Mouse (Mus musculus): Measurements from ENCODE around the gene Kirrel3. TPM values are rescaled to one million over a fixed set of nuclear protein-coding genes. Genes with fewer than 3 reads are reported as not detected.

The Kirrel3 gene
- polyA plus RNA-seq, 1 experiment from 2014 or later = 2.2 TPM

- no peaks in the 10 kb centered on the region for H3K36me3 ChIP-seq
- no peak overlapping the region for H3K4me3 ChIP-seq (replicated peaks)
- no peak overlapping the region for H3K4me2 ChIP-seq (replicated peaks)
- H3K9me3 ChIP-seq = no peaks in the 10 kb centered on the region
- no peak overlapping the region for H3K9ac ChIP-seq
- no peak overlapping the region for H3K27ac ChIP-seq
- no peaks in the 10 kb centered on the region for H3K4me1 ChIP-seq (replicated peaks)
- WGBS = 57% methylated on average over 6 of the region's 6 CpGs
- no peaks in the 10 kb centered on the region for H3K27me3 ChIP-seq (replicated peaks)
- no peak for ATAC-seq
These were observed 177.7 kb downstream of the Kirrel3 start for GRCm38 (mm10) chr9:34663412-34663811.

DNA sequence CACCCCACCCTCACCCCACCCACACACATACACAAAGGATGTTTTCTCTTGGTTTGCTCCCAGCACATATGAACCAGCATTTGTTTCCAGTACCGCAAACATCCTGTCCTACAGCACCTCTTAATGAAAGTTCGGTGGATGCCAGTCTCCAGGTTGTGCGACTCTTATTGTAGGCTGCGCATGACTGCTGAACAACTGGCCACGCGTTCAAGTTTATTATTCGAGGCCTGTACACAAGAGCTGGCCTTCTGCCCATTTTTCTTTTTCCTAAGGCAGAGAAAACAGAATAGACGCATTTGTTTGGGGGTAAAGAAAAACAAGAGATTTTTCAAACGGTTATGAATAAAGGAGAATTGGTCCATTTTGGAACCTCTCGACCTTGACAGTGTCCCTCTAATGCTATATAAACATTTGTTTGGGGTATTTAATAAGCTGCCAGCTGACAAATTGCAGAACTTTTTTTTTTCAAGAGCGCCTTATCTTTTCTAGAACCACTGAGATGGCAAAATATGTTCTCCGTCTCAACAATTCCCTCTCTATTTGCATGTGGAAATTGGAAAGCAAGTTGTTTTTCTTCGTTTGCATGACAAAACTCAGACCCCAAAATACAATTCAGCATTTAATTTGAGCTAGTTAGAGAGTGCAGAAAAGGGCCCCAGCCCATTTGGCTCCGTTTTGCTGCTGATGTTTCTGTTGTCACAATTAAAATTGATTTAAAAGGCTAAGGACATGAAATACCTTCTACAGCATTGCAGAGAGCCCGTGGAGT, 179.9 kb downstream of the Kirrel3 start:
- Histone ChIP-seq H3K9ac (no peak overlapping the region), H3K4me1 (replicated peaks) (no peaks in the 10 kb centered on the region), H3K27me3 (replicated peaks) (no peaks in the 10 kb centered on the region), H3K4me2 (replicated peaks) (no peak overlapping the region), H3K9me3 (no peaks in the 10 kb centered on the region), H3K27ac (no peak overlapping the region), H3K36me3 (no peaks in the 10 kb centered on the region), H3K4me3 (replicated peaks) (no peak overlapping the region)
- 69% methylated on average over 15 of the region's 15 CpGs for WGBS
- ATAC-seq = no peak

- Histone ChIP-seq H3K27ac (no peak overlapping the region), H3K4me1 (replicated peaks) (no peaks in the 10 kb centered on the region), H3K36me3 (no peaks in the 10 kb centered on the region), H3K9ac (no peak overlapping the region), H3K9me3 (no peaks in the 10 kb centered on the region), H3K27me3 (replicated peaks) (no peaks in the 10 kb centered on the region), H3K4me3 (replicated peaks) (no peak overlapping the region), H3K4me2 (replicated peaks) (no peak overlapping the region)
- 65% methylated on average over 1 of the region's 1 CpGs for WGBS
- no peak for ATAC-seq
These were observed 181.5 kb downstream of the Kirrel3 start for GRCm38 (mm10) chr9:34667182-34667581.

DNA sequence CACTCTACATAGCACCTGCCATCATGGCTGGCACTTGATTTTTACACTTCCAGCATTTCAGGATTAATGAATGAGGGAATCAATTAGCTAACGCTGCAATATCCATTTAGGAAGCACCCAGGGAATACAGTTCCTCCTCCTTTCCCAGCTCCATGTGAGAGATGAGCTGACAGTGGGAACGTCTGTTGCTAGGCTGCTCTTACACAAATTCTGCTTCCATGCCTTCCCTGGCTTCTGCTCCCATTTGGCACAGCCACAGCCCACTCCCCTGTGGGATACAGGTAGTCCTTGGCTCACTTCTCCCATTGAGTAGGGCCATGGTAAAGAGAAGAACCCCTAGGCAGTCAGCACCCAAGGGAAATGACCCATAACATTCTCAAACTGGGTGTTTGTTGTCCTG, 185.2 kb downstream of the Kirrel3 start:
- Histone ChIP-seq H3K36me3 (no peaks in the 10 kb centered on the region), H3K4me2 (replicated peaks) (no peak overlapping the region), H3K27me3 (replicated peaks) (no peaks in the 10 kb centered on the region), H3K4me3 (replicated peaks) (no peak overlapping the region), H3K27ac (no peak overlapping the region), H3K4me1 (replicated peaks) (no peaks in the 10 kb centered on the region), H3K9me3 (no peaks in the 10 kb centered on the region), H3K9ac (no peak overlapping the region)
- WGBS = 69% methylated on average over 2 of the region's 2 CpGs
- ATAC-seq = no peak

DNA sequence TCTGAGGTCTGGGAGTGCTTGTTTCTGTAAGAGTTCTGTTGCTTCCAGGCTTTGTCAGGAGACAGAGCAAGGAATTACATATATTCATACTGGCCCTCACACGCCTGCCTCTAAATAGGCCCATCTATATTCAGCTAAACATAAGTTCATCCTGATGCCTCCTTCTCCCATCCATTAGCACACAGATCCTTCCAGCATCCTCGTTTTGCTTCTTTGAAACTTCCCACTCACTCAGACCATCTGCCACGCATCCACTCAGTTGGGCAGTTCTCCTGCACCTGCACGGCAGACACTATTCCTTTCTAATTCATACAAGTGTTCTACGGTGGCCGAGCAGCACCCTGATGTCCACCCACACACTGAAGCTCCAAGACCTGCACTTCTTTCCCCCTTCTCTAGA, 201.1 kb downstream of the Kirrel3 start:
- Histone ChIP-seq H3K9ac (no peak overlapping the region), H3K27ac (no peak overlapping the region), H3K4me3 (replicated peaks) (no peak overlapping the region), H3K4me1 (replicated peaks) (no peaks in the 10 kb centered on the region), H3K36me3 (no peaks in the 10 kb centered on the region), H3K4me2 (replicated peaks) (no peak overlapping the region), H3K9me3 (no peaks in the 10 kb centered on the region), H3K27me3 (replicated peaks) (no peaks in the 10 kb centered on the region)
- WGBS = 89% methylated on average over 6 of the region's 6 CpGs
- ATAC-seq = no peak

- H3K27ac ChIP-seq = no peak overlapping the region
- H3K9me3 ChIP-seq = no peaks in the 10 kb centered on the region
- no peaks in the 10 kb centered on the region for H3K27me3 ChIP-seq (replicated peaks)
- no peak for ATAC-seq
- 39% methylated on average over 4 of the region's 4 CpGs for WGBS
- H3K4me1 ChIP-seq (replicated peaks) = no peaks in the 10 kb centered on the region
- no peak overlapping the region for H3K9ac ChIP-seq
- H3K4me3 ChIP-seq (replicated peaks) = no peak overlapping the region
- no peak overlapping the region for H3K4me2 ChIP-seq (replicated peaks)
- no peaks in the 10 kb centered on the region for H3K36me3 ChIP-seq
These were observed 202.7 kb downstream of the Kirrel3 start for GRCm38 (mm10) chr9:34688358-34688757.

DNA sequence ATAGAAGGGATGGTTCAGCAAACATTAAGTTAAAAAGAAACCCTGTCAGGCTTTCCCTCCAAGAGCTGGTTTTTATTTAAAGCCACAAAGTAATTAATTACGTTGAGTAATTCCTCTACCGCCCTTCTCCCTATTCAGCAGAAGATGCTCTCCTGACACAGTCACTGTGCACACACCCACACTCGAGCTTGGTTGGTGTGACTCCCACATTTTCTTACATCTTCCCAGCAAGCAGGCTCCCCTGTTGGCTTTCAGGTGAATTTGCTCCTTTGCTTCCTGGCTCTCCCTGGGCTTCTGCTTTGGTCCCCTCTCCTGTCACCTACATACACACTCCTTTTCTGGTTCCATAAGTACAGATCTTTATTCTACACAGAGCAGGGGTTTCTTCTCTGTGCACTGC, 203.7 kb downstream of the Kirrel3 start:
- Histone ChIP-seq H3K27me3 (replicated peaks) (no peaks in the 10 kb centered on the region), H3K9ac (no peak overlapping the region), H3K27ac (no peak overlapping the region), H3K4me3 (replicated peaks) (no peak overlapping the region), H3K9me3 (no peaks in the 10 kb centered on the region), H3K36me3 (no peaks in the 10 kb centered on the region), H3K4me1 (replicated peaks) (no peaks in the 10 kb centered on the region), H3K4me2 (replicated peaks) (no peak overlapping the region)
- ATAC-seq = no peak
- WGBS = 57% methylated on average over 3 of the region's 3 CpGs

- Histone ChIP-seq H3K4me2 (replicated peaks) (no peak overlapping the region), H3K36me3 (no peaks in the 10 kb centered on the region), H3K27ac (no peak overlapping the region), H3K4me1 (replicated peaks) (no peaks in the 10 kb centered on the region), H3K27me3 (replicated peaks) (no peaks in the 10 kb centered on the region), H3K4me3 (replicated peaks) (no peak overlapping the region), H3K9me3 (no peaks in the 10 kb centered on the region), H3K9ac (no peak overlapping the region)
- no peak for ATAC-seq
- WGBS = 68% methylated on average over 5 of the region's 5 CpGs
These were observed 210.0 kb downstream of the Kirrel3 start for GRCm38 (mm10) chr9:34695646-34696045.

DNA sequence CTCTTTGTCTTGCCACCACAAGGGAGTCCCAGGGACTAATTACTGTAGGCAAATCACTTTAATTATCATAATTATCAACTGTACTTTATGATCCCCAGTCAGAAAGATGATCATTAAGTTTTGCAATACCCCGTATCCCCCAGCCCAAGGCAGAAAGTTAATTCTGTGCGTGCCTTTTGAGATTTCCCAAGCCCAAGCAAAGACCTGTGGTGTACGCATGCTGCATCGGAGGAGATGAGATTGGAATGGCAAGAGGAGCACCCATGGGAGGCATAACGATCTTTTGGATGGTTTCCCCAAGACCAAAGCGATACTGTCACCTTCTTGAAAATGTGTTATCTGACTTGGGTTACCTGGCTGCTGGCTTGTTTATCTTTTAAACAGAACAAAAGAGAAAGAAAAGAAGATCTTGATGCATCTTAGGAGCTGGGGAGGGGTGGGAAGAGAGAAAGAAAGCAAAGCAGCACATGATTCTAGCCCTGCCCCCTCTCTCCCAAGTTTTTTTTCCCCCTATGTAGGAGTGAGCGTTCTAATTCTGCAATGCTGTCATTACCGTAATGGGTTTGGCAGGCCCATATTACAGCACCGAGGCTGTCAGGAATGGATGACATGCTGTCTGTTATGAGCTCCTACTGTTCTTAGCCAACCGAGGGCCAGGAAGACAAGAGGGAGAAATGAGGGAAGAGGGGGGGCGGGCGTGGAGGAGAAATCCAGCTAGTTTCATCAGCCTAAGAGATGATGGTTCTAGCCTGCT, 218.0 kb downstream of the Kirrel3 start:
- WGBS = 84% methylated on average over 12 of the region's 12 CpGs
- Histone ChIP-seq H3K4me2 (replicated peaks) (no peak overlapping the region), H3K27ac (no peak overlapping the region), H3K36me3 (no peaks in the 10 kb centered on the region), H3K27me3 (replicated peaks) (no peaks in the 10 kb centered on the region), H3K4me3 (replicated peaks) (no peak overlapping the region), H3K4me1 (replicated peaks) (0 out of 2 replicates have a peak, but pooled peaks cover 2% of the 10 kb centered on the region), H3K9ac (no peak overlapping the region), H3K9me3 (no peaks in the 10 kb centered on the region)
- ATAC-seq = no peak

GRCm38 (mm10) chr9:34704357-34704756, 218.7 kb downstream of the Kirrel3 start:
- Histone ChIP-seq H3K9me3 (no peaks in the 10 kb centered on the region), H3K4me2 (replicated peaks) (no peak overlapping the region), H3K9ac (no peak overlapping the region), H3K36me3 (no peaks in the 10 kb centered on the region), H3K4me3 (replicated peaks) (no peak overlapping the region), H3K4me1 (replicated peaks) (0 out of 2 replicates have a peak, but pooled peaks cover 2% of the 10 kb centered on the region), H3K27me3 (replicated peaks) (no peaks in the 10 kb centered on the region), H3K27ac (no peak overlapping the region)
- 14% methylated on average over 2 of the region's 2 CpGs for WGBS
- ATAC-seq = peak; percentile 80

DNA sequence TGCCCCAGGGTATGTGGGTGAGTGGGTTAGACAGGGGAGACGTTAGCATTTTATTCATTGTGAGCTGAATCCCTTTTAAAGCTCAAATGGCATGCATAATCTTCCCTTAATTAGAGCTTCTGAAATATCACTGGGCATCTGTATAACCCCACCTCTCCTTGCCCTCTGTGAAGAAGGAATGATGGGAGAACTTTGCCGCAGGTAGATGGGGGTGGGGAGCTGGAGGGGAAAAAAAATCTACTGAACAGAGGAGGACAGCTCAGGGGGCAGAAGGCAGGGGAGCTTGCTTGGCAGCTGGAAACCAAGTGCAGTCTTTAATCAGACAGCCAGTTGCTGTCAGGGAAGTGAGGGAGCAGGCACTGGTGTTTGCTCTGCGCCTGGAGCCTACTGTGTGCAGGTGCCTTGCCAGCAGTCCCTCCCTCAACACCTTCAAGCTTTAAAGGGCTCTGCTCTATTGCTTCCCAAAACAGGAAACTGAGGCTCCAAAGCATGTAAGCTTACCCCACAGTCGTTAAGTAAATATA, 220.7 kb downstream of the Kirrel3 start:
- no peak overlapping the region for H3K9ac ChIP-seq
- no peak for ATAC-seq

GRCm38 (mm10) chr9:34708691-34709090, 223.0 kb downstream of the Kirrel3 start:
- no peak overlapping the region for H3K27ac ChIP-seq
- H3K9me3 ChIP-seq = no peaks in the 10 kb centered on the region
- H3K27me3 ChIP-seq (replicated peaks) = no peaks in the 10 kb centered on the region
- no peak overlapping the region for H3K9ac ChIP-seq
- no peaks in the 10 kb centered on the region for H3K36me3 ChIP-seq
- no peak overlapping the region for H3K4me2 ChIP-seq (replicated peaks)
- no peak overlapping the region for H3K4me3 ChIP-seq (replicated peaks)
- 85% methylated on average over 6 of the region's 6 CpGs for WGBS
- ATAC-seq = no peak
- 0 out of 2 replicates have a peak, but pooled peaks cover 2% of the 10 kb centered on the region for H3K4me1 ChIP-seq (replicated peaks)

More for the DNA sequence above, 220.7 kb downstream of the Kirrel3 start:
- Histone ChIP-seq H3K4me3 (replicated peaks) (no peak overlapping the region), H3K4me2 (replicated peaks) (no peak overlapping the region), H3K9me3 (no peaks in the 10 kb centered on the region), H3K27me3 (replicated peaks) (no peaks in the 10 kb centered on the region), H3K4me1 (replicated peaks) (0 out of 2 replicates have a peak, but pooled peaks cover 2% of the 10 kb centered on the region), H3K27ac (no peak overlapping the region), H3K36me3 (no peaks in the 10 kb centered on the region)
- WGBS = 46% methylated on average over 4 of the region's 4 CpGs
